27 mouse cellular contexts compared by ENCODE assay signal in the genomic region with DNA sequence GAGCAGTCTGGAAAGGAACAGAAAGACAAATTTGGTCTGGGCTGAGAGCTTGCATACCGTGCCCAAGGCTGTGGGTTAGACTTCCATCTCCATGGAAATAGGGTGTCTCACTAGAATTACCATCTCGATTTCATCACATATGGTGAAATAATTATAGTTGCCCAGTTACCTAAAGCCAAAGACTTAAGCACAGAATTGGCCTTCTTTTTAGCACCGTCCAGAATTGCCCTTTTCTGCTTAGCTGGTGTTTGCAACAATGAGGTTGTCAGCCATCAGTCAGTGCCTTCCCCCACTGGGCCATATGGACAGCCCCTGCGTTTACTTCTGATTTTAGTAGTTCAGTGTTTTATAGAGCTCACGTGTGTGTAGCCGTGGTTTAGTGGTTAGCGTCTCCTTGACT. TPM values are rescaled to one million over a fixed set of nuclear protein-coding genes. Genes with fewer than 3 reads are reported as not detected.
DNase-seq lines count a peak whose midpoint lies in the region; ATAC-seq and TF ChIP-seq lines count a peak whose summit lies in the region.
"Had no signal": no experiment of that assay in that cellular context is flagged by ENCODE, and none has a peak within 500 bp of the region (broad histone marks: within the 10 kb centered on the region; RNA-seq: fewer than 3 reads in every experiment).

No protein-coding gene starts in this region.

- no peaks in the 10 kb centered on the region for H3K4me1 ChIP-seq in ES-Bruce4 (ENCODE audit: control insufficient read depth, insufficient read depth, low read length)
- H3K4me1 ChIP-seq in intestine, embryonic 16.5 days (ENCODE audit: control insufficient read depth, insufficient read depth, low read length) = no peaks in the 10 kb centered on the region
- H3K4me1 ChIP-seq: forebrain, embryonic 13.5 days; kidney, embryonic 15.5 days; limb, embryonic 12.5 days; liver, embryonic 12.5 days; midbrain, embryonic 12.5 days; neural tube, embryonic 13.5 days had no signal

- H3K9me3 ChIP-seq in ES-Bruce4 (replicated peaks; ENCODE audit: control insufficient read depth, insufficient read depth, low read length, poor library complexity, severe bottlenecking) = no peaks in the 10 kb centered on the region; the same call in 1 of the 2 replicates
- H3K9me3 ChIP-seq in intestine, embryonic 16.5 days (ENCODE audit: control insufficient read depth, low read length) = no peaks in the 10 kb centered on the region
- H3K9me3 ChIP-seq: forebrain, embryonic 13.5 days; kidney, embryonic 15.5 days; liver, embryonic 12.5 days; midbrain, embryonic 12.5 days; neural tube, embryonic 13.5 days had no signal

- DNase-seq in layer of hippocampus, adult 2 months (ENCODE audit: low spot score in 2 of 2) = no peak
- no peak for DNase-seq in layer of hippocampus, postnatal 36 days
- peak; percentile 23 for DNase-seq in NIH3T3 (ENCODE audit: low read depth)
- DNase-seq in thymus, postnatal 14 days = no peak
- DNase-seq: adrenal gland, adult 2 months; adrenal gland, postnatal 36 days; cerebellum, adult 8-10 months; cerebellum, postnatal 25 days; gastrocnemius, postnatal 36 days; heart, postnatal 4 days; kidney, adult 18-20 months; kidney, postnatal 36 days; liver, postnatal 0 days; lung, postnatal 36 days; thymus, postnatal 25 days had no signal

- no peak overlapping the region for H3K9ac ChIP-seq in ES-Bruce4 (ENCODE audit: low read depth, poor library complexity, severe bottlenecking)
- H3K9ac ChIP-seq in intestine, embryonic 16.5 days (ENCODE audit: low read depth, low read length) = no peak overlapping the region
- H3K9ac ChIP-seq: forebrain, embryonic 13.5 days; hindbrain, embryonic 14.5 days; kidney, embryonic 15.5 days; limb, embryonic 12.5 days; liver, embryonic 12.5 days; liver, postnatal 0 days; midbrain, embryonic 12.5 days; neural tube, embryonic 13.5 days had no signal

- H3K4me2 ChIP-seq in intestine, embryonic 16.5 days (ENCODE audit: low read depth, low read length) = no peak overlapping the region
- H3K4me2 ChIP-seq: forebrain, embryonic 13.5 days; hindbrain, embryonic 14.5 days; kidney, embryonic 15.5 days; limb, embryonic 12.5 days; liver, embryonic 12.5 days; midbrain, embryonic 12.5 days; neural tube, embryonic 13.5 days had no signal

- no peak for TF ChIP-seq EP300 in ES-Bruce4 (IDR thresholded peaks at IDR 0.05; ENCODE audit: insufficient read depth, low read depth, low read length)

- WGBS in intestine, embryonic 16.5 days = 89% methylated on average over 7 of the region's 7 CpGs

- peaks cover 58% of the 10 kb centered on the region for H3K36me3 ChIP-seq in ES-Bruce4 (ENCODE audit: control insufficient read depth, insufficient read depth, low read length, poor library complexity, severe bottlenecking)
- H3K36me3 ChIP-seq in intestine, embryonic 16.5 days (ENCODE audit: control insufficient read depth, insufficient read depth, low read length) = peaks cover 6% of the 10 kb centered on the region

- TF ChIP-seq CTCF in layer of hippocampus, adult 2 months (conservative IDR thresholded peaks at IDR 0.05) = no peak
- TF ChIP-seq CTCF in ES-Bruce4 (IDR thresholded peaks at IDR 0.05; ENCODE audit: low read depth, low read length) = no peak

- H3K4me3 ChIP-seq in layer of hippocampus, adult 2 months = no peak overlapping the region
- no peak overlapping the region for H3K4me3 ChIP-seq in ES-Bruce4 (ENCODE audit: low read depth, low read length)
- no peak overlapping the region for H3K4me3 ChIP-seq in intestine, embryonic 16.5 days (ENCODE audit: low read length)
- H3K4me3 ChIP-seq: forebrain, embryonic 13.5 days; kidney, embryonic 15.5 days; limb, embryonic 12.5 days; liver, embryonic 12.5 days; midbrain, embryonic 12.5 days; myocyte; neural tube, embryonic 13.5 days had no signal

- peak; percentile 50 for ATAC-seq in granulocyte monocyte progenitor cell, adult 5-6 weeks (replicated peaks; ENCODE audit: poor library complexity, severe bottlenecking)
- no peak for ATAC-seq in intestine, embryonic 16.5 days
- ATAC-seq: forebrain, embryonic 13.5 days; liver, embryonic 12.5 days; liver, postnatal 0 days had no signal

- peak overlapping the region; percentile 54; the same call in 1 of the 2 replicates for H3K27ac ChIP-seq in layer of hippocampus, adult 2 months
- H3K27ac ChIP-seq in ES-Bruce4 (ENCODE audit: insufficient read depth, low read length) = peak overlapping the region; percentile 49; the same call in 1 of the 2 replicates
- H3K27ac ChIP-seq in intestine, embryonic 16.5 days (ENCODE audit: low read length) = no peak overlapping the region
- H3K27ac ChIP-seq: forebrain, embryonic 13.5 days; hindbrain, embryonic 14.5 days; kidney, embryonic 15.5 days; limb, embryonic 12.5 days; liver, embryonic 12.5 days; midbrain, embryonic 12.5 days; neural tube, embryonic 13.5 days had no signal

- no peak for TF ChIP-seq POLR2A in ES-Bruce4 (IDR thresholded peaks at IDR 0.05; ENCODE audit: insufficient read depth, low read length)

- no peaks in the 10 kb centered on the region for H3K27me3 ChIP-seq in ES-Bruce4 (ENCODE audit: control insufficient read depth, insufficient read depth, low read length, poor library complexity, severe bottlenecking)
- H3K27me3 ChIP-seq in intestine, embryonic 16.5 days (replicated peaks; ENCODE audit: control insufficient read depth, insufficient read depth, low read length) = no peaks in the 10 kb centered on the region
- H3K27me3 ChIP-seq: CH12.LX; forebrain, embryonic 13.5 days; kidney, embryonic 15.5 days; limb, embryonic 12.5 days; liver, embryonic 12.5 days; midbrain, embryonic 12.5 days; neural tube, embryonic 13.5 days had no signal

RNA-seq across cellular contexts. Expression of a gene that starts 14.4 kb away (rescaled TPM):
- total RNA-seq in layer of hippocampus, adult 2 months (2021) = 10 to 100 TPM; 37.0 to 39.7 TPM
- total RNA-seq in layer of hippocampus, postnatal 36 days (2021) = 10 to 100 TPM; 40.1 to 43.1 TPM
- 48.6 and 52.3 TPM in 2 replicates for polyA plus RNA-seq in ES-Bruce4 (2011; ENCODE audit: insufficient read depth, insufficient read length, low read depth, missing spikeins)
- total RNA-seq in granulocyte monocyte progenitor cell, adult 5-6 weeks (2014; fragmentation: Nextera tagmentation) = 17.6 and 17.9 TPM in 2 replicates
- 30.4 and 41.8 TPM in 2 replicates for total RNA-seq in granulocyte monocyte progenitor cell, adult 5-6 weeks (2017)
- polyA plus RNA-seq in intestine, embryonic 16.5 days (2015; fragmentation: Nextera tagmentation; extraction: Ambion mirVana) = 24.6 and 27.2 TPM in 2 replicates

RNA-seq across cellular contexts. Expression of a gene that starts 54.3 kb away (rescaled TPM):
- total RNA-seq in layer of hippocampus, adult 2 months (2021) = 100 to 1,000 TPM; 215 to 218 TPM
- total RNA-seq in layer of hippocampus, postnatal 36 days (2021) = 100 to 1,000 TPM; 210 to 215 TPM
- 434 and 464 TPM in 2 replicates for polyA plus RNA-seq in ES-Bruce4 (2011; ENCODE audit: insufficient read depth, insufficient read length, low read depth, missing spikeins)
- total RNA-seq in granulocyte monocyte progenitor cell, adult 5-6 weeks (2014; fragmentation: Nextera tagmentation) = 83.2 and 91.2 TPM in 2 replicates
- 138 and 162 TPM in 2 replicates for total RNA-seq in granulocyte monocyte progenitor cell, adult 5-6 weeks (2017)
- polyA plus RNA-seq in intestine, embryonic 16.5 days (2015; fragmentation: Nextera tagmentation; extraction: Ambion mirVana) = 49.4 and 56.3 TPM in 2 replicates
